Mouse (Mus musculus): ENCODE measurements around the gene Tle4. TPM values are rescaled to one million over a fixed set of nuclear protein-coding genes. Genes with fewer than 3 reads are reported as not detected.

The Tle4 gene
- polyA plus RNA-seq, 1 experiment from 2014 or later = 10.6 TPM

DNA sequence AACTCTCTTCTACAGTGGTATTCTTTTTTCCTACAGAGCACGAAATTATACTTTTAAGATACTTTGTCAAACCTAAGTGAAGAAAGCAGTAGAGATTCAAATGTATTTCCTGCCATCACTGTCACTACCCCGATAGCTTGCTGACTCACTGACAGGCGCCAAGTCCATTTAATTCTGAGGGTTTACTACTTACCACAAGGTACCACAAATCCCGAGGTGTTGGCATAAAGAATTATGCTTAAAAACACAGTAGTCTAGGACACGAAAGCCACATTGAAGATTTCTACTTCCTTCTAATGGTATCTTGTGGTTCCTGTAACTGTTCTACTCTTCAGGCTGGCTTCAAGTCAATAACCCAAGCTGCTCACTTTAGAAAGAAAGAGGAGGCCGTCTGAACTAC, 94.0 kb downstream of the Tle4 start:
- WGBS = 75% methylated on average over 6 of the region's 6 CpGs
- H3K4me1 ChIP-seq = peaks cover 7% of the 10 kb centered on the region; the same call in 1 of the 2 replicates

DNA sequence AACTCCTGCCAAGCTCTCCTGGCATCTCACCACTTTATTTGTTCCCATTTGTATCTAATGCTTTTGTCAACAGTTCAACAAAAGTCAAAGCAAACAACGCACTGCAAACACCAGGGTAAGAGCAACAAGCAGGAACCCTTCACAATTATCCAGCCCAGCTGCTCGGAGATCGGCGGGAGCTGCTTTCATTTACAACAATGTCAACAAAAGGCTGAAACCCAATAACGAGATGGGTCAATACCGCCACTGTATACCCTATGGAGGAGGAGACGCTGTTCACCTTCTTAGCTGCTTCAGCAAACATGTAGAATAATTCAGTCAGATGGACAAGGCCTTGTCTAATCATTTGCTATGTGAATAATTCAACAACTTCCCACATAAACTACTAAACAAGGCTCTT, 95.6 kb downstream of the Tle4 start:
- Histone ChIP-seq H3K27ac (no peak overlapping the region), H3K4me3 (no peak overlapping the region), H3K4me1 (peaks cover 7% of the 10 kb centered on the region; the same call in 1 of the 2 replicates), H3K9me3 (no peaks in the 10 kb centered on the region), H3K27me3 (ENCODE audit: insufficient read depth, poor library complexity, severe bottlenecking) (no peaks in the 10 kb centered on the region), H3K36me3 (no peaks in the 10 kb centered on the region)
- 42% methylated on average over 7 of the region's 7 CpGs for WGBS
- DNase-seq (ENCODE audit: low spot score) = no peak

More for the DNA sequence above, 94.0 kb downstream of the Tle4 start:
- Histone ChIP-seq H3K36me3 (no peaks in the 10 kb centered on the region), H3K4me3 (no peak overlapping the region), H3K27ac (no peak overlapping the region), H3K9me3 (no peaks in the 10 kb centered on the region), H3K27me3 (ENCODE audit: insufficient read depth, poor library complexity, severe bottlenecking) (no peaks in the 10 kb centered on the region)
- no peak for DNase-seq (ENCODE audit: low spot score)

DNA sequence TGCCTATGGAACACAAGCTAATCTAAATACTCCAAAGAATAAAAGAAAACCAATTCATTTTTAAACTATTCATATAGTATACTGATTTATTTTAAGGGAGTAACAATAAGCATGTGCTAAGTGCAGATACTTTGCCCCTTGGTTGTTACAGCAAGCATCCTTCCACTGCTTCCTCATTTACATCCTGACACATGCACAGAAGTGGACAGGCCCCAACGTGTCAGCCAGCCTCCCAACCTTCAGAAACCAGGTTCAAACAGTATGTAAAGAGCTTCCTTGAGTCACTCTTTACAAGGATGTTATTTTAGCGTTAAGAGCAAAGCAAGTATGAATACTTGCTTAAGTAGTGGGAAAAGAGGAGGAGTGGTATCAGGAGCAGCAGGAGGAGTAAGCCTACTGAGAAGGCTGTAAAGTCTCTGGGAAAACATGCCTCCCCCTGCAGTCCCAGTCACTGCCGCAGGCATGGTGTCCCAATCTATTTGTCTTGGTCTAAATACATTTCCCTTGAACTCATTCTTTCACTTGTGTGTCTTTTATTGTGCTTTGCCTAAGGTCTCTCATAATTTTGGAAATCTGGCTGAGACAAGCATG, 97.9 kb downstream of the Tle4 start:
- no peaks in the 10 kb centered on the region for H3K9me3 ChIP-seq
- H3K4me3 ChIP-seq = no peak overlapping the region
- no peak overlapping the region for H3K27ac ChIP-seq
- H3K27me3 ChIP-seq (ENCODE audit: insufficient read depth, poor library complexity, severe bottlenecking) = no peaks in the 10 kb centered on the region
- WGBS = 20% methylated on average over 3 of the region's 3 CpGs
- H3K36me3 ChIP-seq = no peaks in the 10 kb centered on the region
- H3K4me1 ChIP-seq = 0 out of 2 replicates have a peak, but pooled peaks cover 2% of the 10 kb centered on the region
- DNase-seq (ENCODE audit: low spot score) = no peak

DNA sequence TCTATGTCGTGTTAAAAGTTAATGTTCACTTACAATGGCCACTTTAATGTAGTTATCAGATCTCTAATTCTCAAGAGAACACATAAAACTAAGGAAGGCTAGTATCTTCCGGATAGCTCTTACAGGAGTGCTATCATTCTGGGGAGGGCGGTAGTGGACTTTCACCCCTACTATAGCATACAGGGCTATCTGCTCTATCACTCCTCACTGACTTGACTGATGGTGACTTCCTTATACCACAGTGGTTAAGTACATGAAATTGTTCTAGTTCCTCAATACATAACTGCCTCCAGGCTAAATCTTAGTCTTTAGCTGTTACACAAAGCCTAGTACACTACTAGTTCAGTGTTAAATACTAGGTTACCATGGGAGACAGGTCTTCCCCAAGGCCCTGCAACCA, 104.8 kb downstream of the Tle4 start:
- Histone ChIP-seq H3K36me3 (no peaks in the 10 kb centered on the region), H3K27ac (no peak overlapping the region), H3K4me1 (no peaks in the 10 kb centered on the region), H3K27me3 (ENCODE audit: insufficient read depth, poor library complexity, severe bottlenecking) (no peaks in the 10 kb centered on the region), H3K9me3 (no peaks in the 10 kb centered on the region), H3K4me3 (no peak overlapping the region)
- no peak for DNase-seq (ENCODE audit: low spot score)
- 80% methylated on average over 3 of the region's 3 CpGs for WGBS

DNA sequence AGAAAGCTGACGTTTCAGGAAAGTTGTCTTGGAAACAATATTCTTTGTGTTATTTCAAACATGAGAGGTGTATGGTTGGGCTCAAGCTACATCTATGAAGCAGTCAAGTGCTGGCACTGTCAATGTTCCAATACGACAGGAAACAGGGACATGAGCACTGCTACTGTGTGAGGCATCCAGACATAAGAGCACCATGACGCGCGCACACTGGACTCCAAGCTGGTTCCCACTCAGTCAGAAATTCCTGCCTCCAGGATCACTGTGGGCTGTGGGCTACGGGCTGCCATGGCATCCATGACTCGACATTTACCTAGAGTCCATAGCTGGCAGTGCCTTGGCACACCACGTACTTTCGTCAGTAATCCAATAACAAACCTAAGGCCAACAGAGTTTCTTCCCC, 110.7 kb downstream of the Tle4 start:
- Histone ChIP-seq H3K36me3 (no peaks in the 10 kb centered on the region), H3K4me3 (no peak overlapping the region), H3K27me3 (ENCODE audit: insufficient read depth, poor library complexity, severe bottlenecking) (no peaks in the 10 kb centered on the region), H3K9me3 (no peaks in the 10 kb centered on the region), H3K4me1 (no peaks in the 10 kb centered on the region), H3K27ac (no peak overlapping the region)
- no peak for DNase-seq (ENCODE audit: low spot score)
- WGBS = 89% methylated on average over 9 of the region's 9 CpGs

DNA sequence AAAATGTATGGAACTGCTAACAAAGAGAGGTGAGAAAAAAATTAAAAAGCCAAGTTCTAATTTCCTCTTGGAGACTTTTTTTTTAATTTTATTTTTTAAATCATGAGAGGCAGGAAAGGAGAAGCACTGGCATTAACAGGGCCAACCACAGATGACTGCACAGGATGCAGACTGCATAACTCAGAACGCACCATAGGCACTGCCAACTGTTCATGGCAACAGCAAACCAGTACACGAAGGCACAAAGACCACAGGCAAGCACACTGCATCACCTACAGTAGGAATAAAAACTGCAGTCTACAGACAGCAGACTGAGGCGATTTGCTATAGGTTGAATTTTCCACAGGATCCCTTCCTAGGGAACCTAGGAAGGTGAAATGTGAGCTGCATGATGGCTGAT, 112.7 kb downstream of the Tle4 start:
- DNase-seq (ENCODE audit: low spot score) = no peak
- Histone ChIP-seq H3K27me3 (ENCODE audit: insufficient read depth, poor library complexity, severe bottlenecking) (0 out of 2 replicates have a peak, but pooled peaks cover 6% of the 10 kb centered on the region), H3K36me3 (no peaks in the 10 kb centered on the region), H3K4me1 (0 out of 2 replicates have a peak, but pooled peaks cover 3% of the 10 kb centered on the region), H3K4me3 (no peak overlapping the region), H3K9me3 (no peaks in the 10 kb centered on the region), H3K27ac (no peak overlapping the region)
- WGBS = 89% methylated on average over 3 of the region's 3 CpGs

DNA sequence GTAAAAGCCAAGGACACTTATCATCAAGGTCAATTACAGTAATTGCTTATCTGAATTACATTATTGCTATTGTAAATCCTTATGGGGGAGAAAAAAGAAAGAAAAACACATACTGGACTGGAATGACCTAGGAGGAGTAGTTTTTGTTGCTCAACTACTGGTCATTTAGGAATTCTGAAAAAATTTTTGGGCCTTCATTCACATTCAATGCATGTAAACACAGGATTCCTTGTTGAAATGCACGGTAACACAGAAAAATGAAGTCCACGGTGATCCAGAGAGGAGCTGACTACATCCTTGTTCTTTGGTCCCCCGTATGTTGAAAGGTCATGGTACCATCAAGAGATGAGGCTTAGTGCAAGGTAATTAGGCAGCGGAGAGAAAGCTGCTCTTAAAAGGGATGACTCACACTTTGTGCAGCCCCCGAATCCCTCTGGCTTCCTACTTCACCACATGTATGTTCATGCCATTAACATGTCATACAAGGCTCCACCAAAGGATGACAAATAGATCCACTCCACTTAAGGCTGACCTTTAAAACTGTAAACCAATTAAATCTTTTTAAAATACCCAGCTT, 115.2 kb downstream of the Tle4 start:
- WGBS = 78% methylated on average over 5 of the region's 5 CpGs
- Histone ChIP-seq H3K4me1 (0 out of 2 replicates have a peak, but pooled peaks cover 3% of the 10 kb centered on the region), H3K9me3 (no peaks in the 10 kb centered on the region), H3K27me3 (ENCODE audit: insufficient read depth, poor library complexity, severe bottlenecking) (0 out of 2 replicates have a peak, but pooled peaks cover 6% of the 10 kb centered on the region), H3K4me3 (no peak overlapping the region), H3K36me3 (no peaks in the 10 kb centered on the region), H3K27ac (no peak overlapping the region)
- DNase-seq (ENCODE audit: low spot score) = no peak

DNA sequence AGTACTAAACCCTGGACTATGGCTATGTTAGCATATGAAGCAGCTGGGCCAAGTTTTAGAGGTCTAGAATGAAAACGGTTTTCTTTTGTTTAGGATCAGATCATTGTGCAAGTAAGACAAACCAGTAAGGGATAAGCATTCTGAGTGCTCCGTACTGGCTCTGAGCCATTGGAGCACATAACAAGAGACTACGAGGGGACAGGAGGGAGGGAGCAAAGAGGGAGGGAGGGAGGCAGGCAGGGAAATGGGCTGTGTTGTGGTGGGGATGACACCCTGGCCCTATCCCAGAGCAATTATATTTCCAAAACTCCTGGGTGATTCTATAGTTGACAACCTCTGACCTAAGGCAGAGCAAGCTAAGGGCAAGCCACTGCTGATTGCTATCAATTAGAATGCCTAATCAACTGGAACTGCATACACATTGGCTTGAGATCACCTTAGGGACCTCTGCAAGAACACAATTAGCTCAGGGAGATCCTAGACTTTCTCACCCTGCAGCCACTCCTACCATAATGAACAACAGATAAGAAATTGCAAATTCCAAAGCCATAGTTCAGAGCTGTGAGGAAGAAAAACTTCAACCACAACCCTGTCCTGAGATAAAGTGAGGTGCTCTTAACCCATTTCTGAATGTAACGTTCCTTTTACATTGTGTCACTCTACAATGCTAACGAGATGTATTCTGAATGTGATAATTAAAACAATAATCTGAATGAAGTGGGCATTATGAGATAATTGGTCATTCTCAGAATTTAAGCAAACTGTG, 115.9 kb downstream of the Tle4 start:
- Histone ChIP-seq H3K4me3 (no peak overlapping the region), H3K27me3 (ENCODE audit: insufficient read depth, poor library complexity, severe bottlenecking) (0 out of 2 replicates have a peak, but pooled peaks cover 6% of the 10 kb centered on the region), H3K27ac (no peak overlapping the region), H3K4me1 (0 out of 2 replicates have a peak, but pooled peaks cover 3% of the 10 kb centered on the region), H3K9me3 (no peaks in the 10 kb centered on the region), H3K36me3 (no peaks in the 10 kb centered on the region)
- DNase-seq (ENCODE audit: low spot score) = no peak
- WGBS = 62% methylated on average over 5 of the region's 5 CpGs

DNA sequence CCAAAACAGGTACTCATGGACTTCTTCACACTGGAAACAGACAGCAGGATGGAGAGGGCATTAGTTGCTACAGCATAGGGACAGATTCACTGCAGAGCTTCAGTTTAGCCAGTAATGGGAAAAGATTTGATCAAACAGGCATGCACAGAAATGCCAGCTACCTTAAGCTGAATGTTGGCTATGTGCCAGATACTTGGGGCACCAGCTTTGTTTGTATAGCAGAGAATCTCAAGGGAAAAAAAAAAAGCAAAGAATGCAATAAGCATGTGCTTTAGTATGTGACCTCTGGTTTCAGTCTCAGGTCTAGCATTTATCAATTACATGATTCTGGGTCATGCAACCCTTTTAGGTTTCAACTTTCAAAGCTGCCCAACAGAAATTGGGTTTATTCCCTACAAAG, 118.1 kb downstream of the Tle4 start:
- Histone ChIP-seq H3K4me1 (0 out of 2 replicates have a peak, but pooled peaks cover 3% of the 10 kb centered on the region), H3K27ac (no peak overlapping the region), H3K9me3 (no peaks in the 10 kb centered on the region), H3K27me3 (ENCODE audit: insufficient read depth, poor library complexity, severe bottlenecking) (0 out of 2 replicates have a peak, but pooled peaks cover 6% of the 10 kb centered on the region), H3K36me3 (no peaks in the 10 kb centered on the region), H3K4me3 (no peak overlapping the region)
- DNase-seq (ENCODE audit: low spot score) = no peak

DNA sequence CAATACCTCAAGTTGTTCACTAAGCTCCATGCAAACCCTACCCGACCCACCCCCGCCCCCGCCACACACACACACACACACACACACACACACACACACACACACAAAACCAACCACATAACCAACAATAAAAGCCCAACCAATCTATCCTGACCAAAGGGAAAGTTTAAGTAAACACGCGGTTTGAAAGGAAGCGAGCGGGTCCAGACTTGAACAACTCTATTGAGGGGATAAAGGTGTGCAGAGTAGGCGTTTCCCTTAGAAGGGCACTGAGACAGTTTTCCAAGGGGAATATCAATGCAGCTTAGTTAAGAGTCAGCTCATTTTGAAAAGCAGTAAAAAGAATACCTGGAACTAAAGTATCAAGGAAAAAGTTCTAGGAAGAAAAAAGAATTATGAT, 128.5 kb downstream of the Tle4 start:
- Histone ChIP-seq H3K4me3 (no peak overlapping the region), H3K9me3 (no peaks in the 10 kb centered on the region), H3K27ac (no peak overlapping the region), H3K27me3 (ENCODE audit: insufficient read depth, poor library complexity, severe bottlenecking) (peaks cover 10% of the 10 kb centered on the region; the same call in 1 of the 2 replicates), H3K4me1 (no peaks in the 10 kb centered on the region), H3K36me3 (peaks cover 8% of the 10 kb centered on the region)
- DNase-seq (ENCODE audit: low spot score) = no peak
- WGBS = 82% methylated on average over 8 of the region's 8 CpGs

DNA sequence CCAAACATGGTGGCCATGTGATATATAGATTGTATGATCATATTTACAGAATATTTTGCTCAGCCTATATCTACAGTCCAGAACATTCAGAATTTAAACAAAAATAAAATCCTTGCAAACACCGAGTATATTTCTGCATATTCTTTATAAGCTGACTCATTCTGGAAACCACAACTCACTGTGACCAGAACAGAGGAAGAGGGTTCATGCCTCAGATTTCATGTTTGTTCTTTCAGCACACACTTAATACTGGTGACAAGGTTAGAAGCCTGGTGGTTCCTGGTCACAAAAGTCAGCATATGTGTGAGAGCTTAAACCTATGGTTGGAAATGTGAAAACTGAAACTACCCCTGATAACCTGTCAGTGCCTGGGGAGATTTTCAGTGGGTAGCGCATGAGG, 129.1 kb downstream of the Tle4 start:
- Histone ChIP-seq H3K4me1 (no peaks in the 10 kb centered on the region), H3K27ac (no peak overlapping the region), H3K36me3 (peaks cover 8% of the 10 kb centered on the region), H3K4me3 (no peak overlapping the region), H3K27me3 (ENCODE audit: insufficient read depth, poor library complexity, severe bottlenecking) (peaks cover 10% of the 10 kb centered on the region; the same call in 1 of the 2 replicates), H3K9me3 (no peaks in the 10 kb centered on the region)
- no peak for DNase-seq (ENCODE audit: low spot score)
- WGBS = 85% methylated on average over 2 of the region's 2 CpGs

DNA sequence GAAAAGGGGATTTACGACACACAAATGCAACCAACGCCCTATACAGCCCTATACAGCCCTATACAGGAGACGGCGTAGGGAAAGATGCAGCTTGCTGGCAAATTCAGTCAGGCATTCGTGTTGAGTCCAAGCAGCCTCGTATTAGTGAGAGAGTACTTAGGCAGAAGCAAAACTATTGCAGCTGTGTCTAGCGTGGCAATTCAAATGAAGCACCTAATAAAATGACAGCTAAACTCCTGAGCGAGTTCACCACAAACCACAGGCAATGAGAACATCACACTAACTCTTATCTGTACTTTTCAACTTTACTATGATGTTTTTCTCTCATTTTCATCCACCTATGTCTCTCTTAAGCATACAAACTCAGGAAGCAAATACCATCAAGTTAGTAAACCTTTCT, 131.8 kb downstream of the Tle4 start:
- no peak for DNase-seq (ENCODE audit: low spot score)
- Histone ChIP-seq H3K4me1 (no peaks in the 10 kb centered on the region), H3K36me3 (peaks cover 15% of the 10 kb centered on the region), H3K27ac (no peak overlapping the region), H3K27me3 (ENCODE audit: insufficient read depth, poor library complexity, severe bottlenecking) (peaks cover 16% of the 10 kb centered on the region; the same call in 1 of the 2 replicates), H3K9me3 (no peaks in the 10 kb centered on the region), H3K4me3 (no peak overlapping the region)
- 92% methylated on average over 8 of the region's 8 CpGs for WGBS
